Mouse (Mus musculus) heart, postnatal 0 days (tissue): ENCODE results near the gene Pde1a. TPM values are rescaled to one million over a fixed set of nuclear protein-coding genes. Genes with fewer than 3 reads are reported as not detected.
A peak's percentile ranks its signal among the peaks of the same experiment; 100 is the strongest.

Source experiments
- ATAC-seq: fragments of 200-750 bp; cut with Nextera tagmentation; 2 replicates; pipeline ENCODE4 v1.8.0; 2017; ENCODE audit warnings: low read depth, moderate number of reproducible peaks, moderate library complexity; ENCODE audit not compliant: insufficient read depth
- DNase-seq: peaks from one replicate; pipeline ENCODE4 v3.0.0-alpha.2; 2016; ENCODE audit warnings: low spot score
- H3K27ac ChIP-seq: fragments of 300-500 bp; sonication (generic); 2 replicates; pipeline ENCODE4 v1.5.1; 2014; ENCODE audit warnings: low read depth, mild to moderate bottlenecking
- H3K27me3 ChIP-seq: fragments of 300-500 bp; sonication (generic); 2 replicates; pipeline ENCODE4 v1.6.1; 2014; ENCODE audit warnings: low read length, mixed read lengths; ENCODE audit not compliant: control insufficient read depth, insufficient read depth
- H3K36me3 ChIP-seq: fragments of 300-500 bp; sonication (generic); replicated peaks from 2 replicates; pipeline ENCODE4 v1.6.1; 2014; ENCODE audit warnings: low read length, mixed read lengths; ENCODE audit not compliant: control insufficient read depth, insufficient read depth
- H3K4me1 ChIP-seq: fragments of 300-500 bp; sonication (generic); 2 replicates; pipeline ENCODE4 v1.6.1; 2014; ENCODE audit warnings: antibody characterized with exemption; ENCODE audit not compliant: control insufficient read depth, insufficient read depth
- H3K4me2 ChIP-seq: fragments of 300-500 bp; sonication (generic); 2 replicates; pipeline ENCODE4 v1.6.1; 2014; ENCODE audit warnings: low read depth, mild to moderate bottlenecking, low read length, moderate library complexity
- H3K4me3 ChIP-seq: fragments of 300-500 bp; sonication (generic); 2 replicates; pipeline ENCODE4 v1.5.1; 2014; ENCODE audit warnings: low read depth, low read length
- H3K9ac ChIP-seq: fragments of 300-500 bp; sonication (generic); replicated peaks from 2 replicates; pipeline ENCODE4 v1.6.1; 2014; ENCODE audit warnings: low read depth, low read length, mixed read lengths
- H3K9me3 ChIP-seq: fragments of 300-500 bp; sonication (generic); replicated peaks from 2 replicates; pipeline ENCODE4 v1.6.1; 2016; ENCODE audit warnings: low read length; ENCODE audit not compliant: control insufficient read depth
- CTCF ChIP-seq: IDR thresholded peaks from 2 replicates; pipeline ENCODE4 v1.5.1; 2016; ENCODE audit warnings: antibody characterized with exemption, control low read depth, low read depth
- EP300 ChIP-seq: IDR thresholded peaks from 2 replicates; pipeline ENCODE4 v1.6.1; 2016; ENCODE audit warnings: antibody characterized with exemption, low read depth
- WGBS: fragments of 180-500 bp; shearing (Covaris S2); extraction: QIAGEN DNeasy Blood & Tissue Kit; methylation state at CpG from one replicate; pipeline ENCODE4 v1.1.7; 2014; 5-methylcytosine and 5-hydroxymethylcytosine counted together
- polyA plus RNA-seq: library from polyadenylated mRNA; unstranded; fragments of >200 nt; fragmentation: Nextera tagmentation; extraction: Ambion mirVana; gene quantifications from 2 replicates; pipeline ENCODE4 v1.2.1, GENCODE M21; 2015
- total RNA-seq: library from RNA; depleted of rRNA; stranded (reverse); fragments of >200 nt; gene quantifications from 2 replicates; pipeline ENCODE4 v1.2.3, GENCODE M21; 2014; ENCODE audit warnings: low replicate concordance

The Pde1a gene
- total and polyA plus RNA-seq, 2 experiments from 2014 or later, result 7.6 to 12.9 TPM

- no peaks in the 10 kb centered on the region for H3K9me3 ChIP-seq
- peak; percentile 48 for DNase-seq
- H3K27ac ChIP-seq, result peak overlapping the region; percentile 59
- no peak for TF ChIP-seq CTCF
- no peak for TF ChIP-seq EP300
- peak; percentile 72 for ATAC-seq
- peak overlapping the region; percentile 49 for H3K4me3 ChIP-seq
- 38% methylated on average over 10 of the region's 10 CpGs for WGBS
- no peaks in the 10 kb centered on the region for H3K36me3 ChIP-seq
- peak overlapping the region; percentile 49 for H3K4me2 ChIP-seq
- H3K9ac ChIP-seq, result peak overlapping the region; percentile 40; the same call in 1 of the 2 replicates
- H3K27me3 ChIP-seq, result no peaks in the 10 kb centered on the region
- H3K4me1 ChIP-seq, result no peaks in the 10 kb centered on the region
Observed at GRCm38 (mm10) chr2:80038642-80039445, 90.4 kb downstream of the Pde1a start.

- no peak for ATAC-seq
- peak overlapping the region; percentile 49 for H3K4me2 ChIP-seq
- H3K9ac ChIP-seq, result peak overlapping the region; percentile 40; the same call in 1 of the 2 replicates
- H3K4me1 ChIP-seq, result no peaks in the 10 kb centered on the region
- TF ChIP-seq EP300 (no peak), CTCF (no peak)
- H3K27ac ChIP-seq, result peak overlapping the region; percentile 59
- H3K4me3 ChIP-seq, result peak overlapping the region; percentile 49
- 67% methylated on average over 5 of the region's 5 CpGs for WGBS
- H3K9me3 ChIP-seq, result no peaks in the 10 kb centered on the region
- DNase-seq, result no peak
- no peaks in the 10 kb centered on the region for H3K36me3 ChIP-seq
- no peaks in the 10 kb centered on the region for H3K27me3 ChIP-seq
Observed at GRCm38 (mm10) chr2:80037971-80038370, 91.3 kb downstream of the Pde1a start.

GRCm38 (mm10) chr2:80029051-80029450, 100.2 kb downstream of the Pde1a start:
- 75% methylated on average over 2 of the region's 2 CpGs for WGBS
- H3K36me3 ChIP-seq, result no peaks in the 10 kb centered on the region
- TF ChIP-seq CTCF (no peak), EP300 (no peak)
- H3K4me3 ChIP-seq, result no peak overlapping the region
- H3K27me3 ChIP-seq, result no peaks in the 10 kb centered on the region
- H3K27ac ChIP-seq, result no peak overlapping the region
- ATAC-seq (no peak), DNase-seq (no peak)
- no peaks in the 10 kb centered on the region for H3K4me1 ChIP-seq
- H3K4me2 ChIP-seq, result no peak overlapping the region
- H3K9me3 ChIP-seq, result no peaks in the 10 kb centered on the region
- H3K9ac ChIP-seq, result no peak overlapping the region

GRCm38 (mm10) chr2:80026053-80026452, 103.2 kb downstream of the Pde1a start:
- Histone ChIP-seq H3K4me1 (no peaks in the 10 kb centered on the region), H3K4me2 (no peak overlapping the region), H3K9me3 (no peaks in the 10 kb centered on the region), H3K27me3 (no peaks in the 10 kb centered on the region), H3K4me3 (no peak overlapping the region), H3K36me3 (no peaks in the 10 kb centered on the region), H3K27ac (no peak overlapping the region), H3K9ac (no peak overlapping the region)
- ATAC-seq (no peak), DNase-seq (no peak)
- 93% methylated on average over 1 of the region's 1 CpGs for WGBS
- TF ChIP-seq EP300 (no peak), CTCF (no peak)

- Histone ChIP-seq H3K4me2 (no peak overlapping the region), H3K9me3 (no peaks in the 10 kb centered on the region), H3K27ac (no peak overlapping the region), H3K36me3 (no peaks in the 10 kb centered on the region), H3K27me3 (no peaks in the 10 kb centered on the region), H3K4me1 (no peaks in the 10 kb centered on the region), H3K4me3 (no peak overlapping the region), H3K9ac (no peak overlapping the region)
- DNase-seq (no peak), ATAC-seq (no peak)
- 72% methylated on average over 1 of the region's 1 CpGs for WGBS
- TF ChIP-seq CTCF (no peak), EP300 (no peak)
Observed at GRCm38 (mm10) chr2:80025597-80025996, 103.7 kb downstream of the Pde1a start.

GRCm38 (mm10) chr2:80025038-80025437, 104.2 kb downstream of the Pde1a start:
- ATAC-seq, result no peak
- Histone ChIP-seq H3K4me2 (no peak overlapping the region), H3K4me3 (no peak overlapping the region), H3K36me3 (no peaks in the 10 kb centered on the region), H3K9me3 (no peaks in the 10 kb centered on the region), H3K27ac (no peak overlapping the region), H3K4me1 (no peaks in the 10 kb centered on the region), H3K27me3 (no peaks in the 10 kb centered on the region), H3K9ac (no peak overlapping the region)
- 29% methylated on average over 1 of the region's 1 CpGs for WGBS
- no peak for DNase-seq
- TF ChIP-seq CTCF, result no peak
- TF ChIP-seq EP300, result no peak
